Mouse (Mus musculus): ENCODE data around the gene Wnt6. TPM values are rescaled to one million over a fixed set of nuclear protein-coding genes. Genes with fewer than 3 reads are reported as not detected.

Wnt6 gene
- total and polyA plus RNA-seq, 2 experiments from 2014 or later, result 6.6 to 8.4 TPM

GRCm38 (mm10) chr1:74804211-74804870 is 32.6 kb downstream of the Wnt6 start:
- Histone ChIP-seq H3K4me2 (ENCODE audit: low read depth, low read length, poor library complexity, severe bottlenecking) (no peak overlapping the region), H3K27me3 (ENCODE audit: insufficient read depth, low read length) (peaks cover 46% of the 10 kb centered on the region), H3K9ac (replicated peaks; ENCODE audit: low read length, poor library complexity, severe bottlenecking) (no peak overlapping the region), H3K4me1 (ENCODE audit: insufficient read depth, low read length) (peaks cover 28% of the 10 kb centered on the region), H3K27ac (ENCODE audit: low read depth, low read length) (no peak overlapping the region), H3K4me3 (ENCODE audit: low read depth, low read length) (peak overlapping the region; percentile 48; the same call in 1 of the 2 replicates), H3K9me3 (ENCODE audit: low read length) (no peaks in the 10 kb centered on the region), H3K36me3 (ENCODE audit: insufficient read depth, low read length) (no peaks in the 10 kb centered on the region)
- TF ChIP-seq CTCF (IDR thresholded peaks at IDR 0.05), result no peak
- no peak for ATAC-seq (ENCODE audit: low FRiP score)
- DNase-seq (ENCODE audit: low spot score), result no peak
- 20% methylated on average over 10 of the region's 10 CpGs for WGBS

- TF ChIP-seq CTCF (IDR thresholded peaks at IDR 0.05), result no peak
- Histone ChIP-seq H3K9ac (replicated peaks; ENCODE audit: low read length, poor library complexity, severe bottlenecking) (no peak overlapping the region), H3K4me1 (ENCODE audit: insufficient read depth, low read length) (peaks cover 28% of the 10 kb centered on the region), H3K27me3 (ENCODE audit: insufficient read depth, low read length) (peaks cover 38% of the 10 kb centered on the region), H3K4me3 (ENCODE audit: low read depth, low read length) (no peak overlapping the region), H3K9me3 (ENCODE audit: low read length) (no peaks in the 10 kb centered on the region), H3K4me2 (ENCODE audit: low read depth, low read length, poor library complexity, severe bottlenecking) (no peak overlapping the region), H3K36me3 (ENCODE audit: insufficient read depth, low read length) (no peaks in the 10 kb centered on the region), H3K27ac (ENCODE audit: low read depth, low read length) (no peak overlapping the region)
- DNase-seq (ENCODE audit: low spot score) (no peak), ATAC-seq (ENCODE audit: low FRiP score) (no peak)
- WGBS, result 29% methylated on average over 4 of the region's 4 CpGs
Observed at GRCm38 (mm10) chr1:74805340-74805835, 33.7 kb downstream of the Wnt6 start.

GRCm38 (mm10) chr1:74805843-74806242 is 34.2 kb downstream of the Wnt6 start:
- Histone ChIP-seq H3K27me3 (ENCODE audit: insufficient read depth, low read length) (peaks cover 34% of the 10 kb centered on the region), H3K4me3 (ENCODE audit: low read depth, low read length) (no peak overlapping the region)

GRCm38 (mm10) chr1:74806360-74807311 is 34.9 kb downstream of the Wnt6 start:
- peaks cover 28% of the 10 kb centered on the region for H3K4me1 ChIP-seq (ENCODE audit: insufficient read depth, low read length)
- H3K9ac ChIP-seq (replicated peaks; ENCODE audit: low read length, poor library complexity, severe bottlenecking), result peak overlapping the region; percentile 59
- H3K4me3 ChIP-seq (ENCODE audit: low read depth, low read length), result peak overlapping the region; percentile 35
- peak; percentile 58 for TF ChIP-seq CTCF (IDR thresholded peaks at IDR 0.05)
- H3K9me3 ChIP-seq (ENCODE audit: low read length), result no peaks in the 10 kb centered on the region
- H3K4me2 ChIP-seq (ENCODE audit: low read depth, low read length, poor library complexity, severe bottlenecking), result peak overlapping the region; percentile 81
- H3K27me3 ChIP-seq (ENCODE audit: insufficient read depth, low read length), result peaks cover 28% of the 10 kb centered on the region
- peak overlapping the region; percentile 57 for H3K27ac ChIP-seq (ENCODE audit: low read depth, low read length)
- 1% methylated on average over 33 of the region's 38 CpGs for WGBS
- H3K36me3 ChIP-seq (ENCODE audit: insufficient read depth, low read length), result no peaks in the 10 kb centered on the region
- DNase-seq (ENCODE audit: low spot score) (peak; percentile 70), ATAC-seq (ENCODE audit: low FRiP score) (peak; percentile 39; the same call in 1 of the 2 replicates)

More at GRCm38 (mm10) chr1:74805843-74806242, 34.2 kb downstream of the Wnt6 start:
- 31% methylated on average over 5 of the region's 5 CpGs for WGBS
- ATAC-seq (ENCODE audit: low FRiP score) (no peak), DNase-seq (ENCODE audit: low spot score) (no peak)
- H3K9ac ChIP-seq (replicated peaks; ENCODE audit: low read length, poor library complexity, severe bottlenecking), result no peak overlapping the region
- no peak overlapping the region for H3K4me2 ChIP-seq (ENCODE audit: low read depth, low read length, poor library complexity, severe bottlenecking)
- no peaks in the 10 kb centered on the region for H3K9me3 ChIP-seq (ENCODE audit: low read length)
- H3K4me1 ChIP-seq (ENCODE audit: insufficient read depth, low read length), result peaks cover 28% of the 10 kb centered on the region
- H3K36me3 ChIP-seq (ENCODE audit: insufficient read depth, low read length), result no peaks in the 10 kb centered on the region
- H3K27ac ChIP-seq (ENCODE audit: low read depth, low read length), result no peak overlapping the region
- TF ChIP-seq CTCF (IDR thresholded peaks at IDR 0.05), result no peak

- Histone ChIP-seq H3K4me2 (ENCODE audit: low read depth, low read length, poor library complexity, severe bottlenecking) (peak overlapping the region; percentile 81), H3K27ac (ENCODE audit: low read depth, low read length) (peak overlapping the region; percentile 57; the same call in 1 of the 2 replicates), H3K9me3 (ENCODE audit: low read length) (no peaks in the 10 kb centered on the region), H3K4me1 (ENCODE audit: insufficient read depth, low read length) (peaks cover 28% of the 10 kb centered on the region), H3K4me3 (ENCODE audit: low read depth, low read length) (peak overlapping the region; percentile 35), H3K27me3 (ENCODE audit: insufficient read depth, low read length) (peaks cover 18% of the 10 kb centered on the region), H3K9ac (replicated peaks; ENCODE audit: low read length, poor library complexity, severe bottlenecking) (no peak overlapping the region; the same call in 1 of the 2 replicates), H3K36me3 (ENCODE audit: insufficient read depth, low read length) (no peaks in the 10 kb centered on the region)
- TF ChIP-seq CTCF (IDR thresholded peaks at IDR 0.05), result no peak
- DNase-seq (ENCODE audit: low spot score), result peak; percentile 36
- 3% methylated on average over 23 of the region's 23 CpGs for WGBS
- ATAC-seq (ENCODE audit: low FRiP score), result peak; percentile 46
Observed at GRCm38 (mm10) chr1:74807551-74808071, 35.9 kb downstream of the Wnt6 start.
